Mouse (Mus musculus) heart, adult 18-20 months (tissue): ENCODE results near the gene Clec4b2. TPM values are rescaled to one million over a fixed set of nuclear protein-coding genes. Genes with fewer than 3 reads are reported as not detected.
"Not testable (repeated sequence)": the region's sequence is repeated elsewhere in the genome, so short reads cannot be mapped to it uniquely, and the experiment has no call there.

Experiments
- DNase-seq, 2 experiments: peaks; one replicate each; pipeline ENCODE4 v3.0.0; 2021 to 2022; ENCODE audit warnings: mixed read lengths in 1 of 2
- long read RNA-seq, 2 experiments: library from polyadenylated mRNA; stranded (forward); transcript quantifications; one replicate each; pipeline ENCODE4 v2.0.0; 2021
- total RNA-seq, 2 experiments: library from RNA; stranded (reverse); gene quantifications; 2 replicates each; pipeline ENCODE4 v1.2.3; 2021

Gene Clec4b2
- total RNA-seq, result not detected
- long read RNA-seq, experiment 1, result 0 reads
- long read RNA-seq, experiment 2, result 0 reads

DNA sequence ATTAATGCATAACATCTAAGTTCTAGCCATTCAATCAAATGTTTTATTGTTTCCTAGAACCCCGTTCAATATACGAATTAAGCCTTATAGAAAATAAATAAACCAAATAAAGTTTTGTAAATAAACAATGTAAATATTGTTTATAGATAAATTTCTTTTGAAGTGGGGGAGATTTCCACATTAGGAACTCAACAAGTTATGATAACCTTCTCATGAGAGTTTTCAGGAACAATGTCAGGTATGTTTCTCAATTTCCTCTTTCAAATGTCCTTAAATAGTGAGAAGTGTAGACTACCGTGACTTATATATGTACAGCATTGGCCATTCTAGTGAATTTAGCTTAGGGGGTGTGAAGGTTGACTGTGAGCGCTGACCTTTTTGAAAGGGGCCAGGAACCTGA is at the start of gene Clec4b2:
TSS of gene Clec4b2 (plus strand) at position 301 of the 400 bp plus-strand sequence.
- no peak for DNase-seq

- peak in 1 of 2 experiments; percentile 14 for DNase-seq
These were observed 49.5 kb upstream of the Clec4b2 start for GRCm38 (mm10) chr6:123123195-123123594.

DNA sequence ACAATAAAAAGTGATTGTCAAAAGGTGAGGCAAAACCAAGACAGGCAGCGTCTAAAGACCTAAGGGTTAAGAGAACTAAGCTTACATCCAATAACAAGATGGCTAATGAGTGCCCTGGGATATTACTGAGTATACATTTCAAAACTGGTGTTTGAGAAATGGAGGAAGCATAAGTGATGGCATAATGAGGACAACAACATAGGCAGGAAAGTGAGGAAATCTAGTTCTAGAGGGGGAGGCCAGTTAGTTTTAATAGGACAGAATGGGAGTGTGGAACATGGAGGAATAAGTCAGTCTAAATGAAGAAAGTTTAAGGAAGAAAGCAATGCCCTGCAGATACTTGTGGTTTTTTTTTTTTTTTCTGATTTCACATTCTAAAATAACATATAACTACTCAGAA is 45.5 kb upstream of the Clec4b2 start:
- DNase-seq, result no peak

- DNase-seq, result not testable (repeated sequence)
These were observed 34.7 kb upstream of the Clec4b2 start for GRCm38 (mm10) chr6:123137766-123138526.

- peak in 1 of 2 experiments; percentile 25 for DNase-seq
These were observed 2.6 kb upstream of the Clec4b2 start for GRCm38 (mm10) chr6:123170106-123170505.

GRCm38 (mm10) chr6:123171040-123171439 is 1.7 kb upstream of the Clec4b2 start:
- no peak for DNase-seq

DNA sequence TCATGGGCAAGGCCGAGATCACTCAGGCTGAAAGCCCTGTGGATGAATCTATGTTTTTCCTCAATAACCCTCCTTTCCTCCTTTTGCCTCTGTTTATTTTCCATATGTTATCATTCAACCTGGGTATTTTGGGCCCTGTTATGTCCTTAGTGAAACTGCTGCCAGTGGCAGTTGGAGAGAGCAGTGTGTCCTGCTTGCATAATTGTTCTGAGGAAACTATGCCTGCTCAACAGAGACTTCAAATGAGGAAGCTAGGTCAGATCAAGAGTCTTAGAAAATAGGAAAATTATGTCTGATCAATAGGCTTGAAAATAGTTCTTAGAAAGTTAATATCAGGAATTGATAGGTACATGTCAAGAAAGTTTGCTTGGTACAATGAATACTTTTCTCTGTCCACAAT is 2.9 kb downstream of the Clec4b2 start:
- DNase-seq, result peak in 1 of 2 experiments; percentile 21

GRCm38 (mm10) chr6:123184862-123185261 is 12.2 kb downstream of the Clec4b2 start:
- peak in 1 of 2 experiments; percentile 17 for DNase-seq

DNA sequence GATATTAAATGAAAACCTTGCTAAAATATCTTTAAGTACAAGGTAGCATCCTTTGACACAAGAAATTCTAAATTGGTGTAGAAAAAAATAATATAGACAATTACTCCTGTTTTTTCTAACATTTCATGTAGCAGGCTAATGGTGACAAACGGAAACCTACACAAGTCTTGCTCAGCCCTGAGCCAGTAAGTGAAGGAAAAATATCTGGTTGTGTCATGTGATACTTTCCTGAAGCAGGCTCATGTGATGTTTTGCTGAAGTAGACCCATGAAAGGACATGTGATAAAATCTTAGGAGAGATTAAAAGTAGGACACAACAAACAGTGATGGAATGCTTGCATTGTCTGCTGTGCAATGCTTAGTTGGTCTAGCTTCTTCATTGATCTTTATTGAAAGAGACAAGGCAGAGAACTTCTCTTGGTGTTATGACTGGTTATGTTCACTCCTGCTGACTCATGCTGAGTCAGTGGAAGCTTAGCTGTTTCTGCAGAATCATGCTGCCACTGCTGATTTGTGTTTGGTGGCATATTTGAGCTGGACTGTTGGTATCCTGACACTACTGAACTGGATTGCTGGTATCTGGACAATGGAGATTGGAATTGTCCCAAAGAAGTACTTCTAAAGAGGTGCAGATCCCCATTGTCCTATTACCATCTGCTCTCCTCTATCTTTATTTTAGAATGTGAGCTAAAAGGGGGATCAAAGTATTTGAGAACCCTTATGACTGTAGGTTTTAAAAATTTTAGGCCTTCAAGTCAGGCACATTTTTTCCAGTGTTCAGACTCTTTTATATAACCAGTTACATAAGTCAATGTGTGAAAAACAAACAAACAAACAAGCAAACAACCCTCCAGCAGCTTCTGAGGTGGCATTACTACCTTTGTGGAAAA is 34.7 kb downstream of the Clec4b2 start:
- no peak for DNase-seq

GRCm38 (mm10) chr6:123208077-123208439 is 35.4 kb downstream of the Clec4b2 start:
- not testable (repeated sequence) for DNase-seq

GRCm38 (mm10) chr6:123211726-123212125 is 39.0 kb downstream of the Clec4b2 start:
- DNase-seq, result no peak

DNA sequence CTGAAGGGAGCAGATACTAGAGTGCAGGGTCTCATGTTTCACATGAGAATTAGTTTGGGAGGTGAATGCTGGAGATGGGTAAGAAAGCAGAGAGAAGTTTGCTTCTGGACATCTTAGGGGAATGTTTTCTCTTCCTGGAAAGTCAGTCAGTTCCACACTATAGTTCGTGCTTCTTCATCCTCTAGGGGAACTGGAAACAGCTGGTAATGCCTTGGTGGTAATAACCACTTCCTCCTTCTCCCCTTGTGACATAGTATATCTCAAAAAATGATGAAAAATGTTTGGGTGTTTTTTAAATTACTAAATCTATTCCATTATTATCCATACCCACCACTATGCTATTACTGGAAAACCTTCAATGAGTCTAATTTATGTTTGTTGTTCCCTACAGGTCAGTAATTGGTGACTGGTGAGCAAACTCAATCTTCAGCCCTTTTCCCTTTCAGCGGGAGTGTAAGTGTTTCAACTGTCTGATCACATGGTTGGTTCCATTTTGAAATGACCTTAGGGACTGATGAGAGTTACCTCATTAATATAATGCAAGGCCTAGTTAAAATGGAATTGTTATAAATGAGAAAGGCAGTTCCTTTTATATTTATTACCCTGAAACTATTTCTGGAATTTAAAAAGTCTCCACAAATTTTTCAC is 55.0 kb downstream of the Clec4b2 start:
- peak in 1 of 2 experiments; percentile 17 for DNase-seq

GRCm38 (mm10) chr6:123229644-123230043 is 57.0 kb downstream of the Clec4b2 start, which contains the start of gene Clec4n:
TSS of gene Clec4n (plus strand) at chr6:123229843.
- peak; percentile 6 to 8 for DNase-seq

DNA sequence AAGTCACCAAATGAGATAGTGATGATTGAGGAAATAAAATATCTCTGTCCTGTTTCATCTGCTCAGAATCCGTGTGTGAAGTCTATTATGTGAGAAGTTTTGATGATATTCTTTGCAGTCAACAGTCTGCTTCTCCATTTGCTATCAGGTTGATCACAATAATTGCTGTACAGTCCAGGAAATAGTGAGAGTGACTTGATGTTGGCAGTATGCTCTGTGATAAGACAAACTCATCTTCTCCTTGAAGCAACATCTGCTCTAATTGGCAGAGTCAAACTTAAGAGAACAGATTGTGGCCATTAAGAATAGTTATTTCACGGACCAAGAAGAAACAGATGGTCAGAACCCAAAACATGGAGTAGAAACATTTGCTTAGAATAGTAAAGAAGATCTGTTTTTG is 58.5 kb downstream of the Clec4b2 start:
- DNase-seq, result no peak

- DNase-seq, result no peak
These were observed 64.9 kb downstream of the Clec4b2 start for GRCm38 (mm10) chr6:123237582-123237981.

DNA sequence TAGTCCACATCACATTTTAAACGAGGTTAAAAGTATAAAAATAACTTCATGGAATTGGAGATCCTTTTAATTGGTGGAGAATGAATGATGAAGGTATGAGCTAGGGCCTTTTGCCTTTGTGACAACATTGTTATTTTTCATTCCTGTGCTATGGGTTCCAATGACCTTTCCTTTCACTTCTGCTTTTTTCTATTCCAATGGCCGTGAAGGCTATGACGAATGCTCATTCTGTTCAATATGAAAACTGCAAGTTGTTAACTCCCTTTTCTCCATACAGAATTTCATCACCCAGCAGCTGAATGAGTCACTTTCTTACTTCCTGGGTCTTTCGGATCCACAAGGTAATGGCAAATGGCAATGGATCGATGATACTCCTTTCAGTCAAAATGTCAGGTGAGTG is 71.5 kb downstream of the Clec4b2 start:
- no peak for DNase-seq

GRCm38 (mm10) chr6:123248862-123249261 is 76.2 kb downstream of the Clec4b2 start:
- not testable (repeated sequence) for DNase-seq

DNA sequence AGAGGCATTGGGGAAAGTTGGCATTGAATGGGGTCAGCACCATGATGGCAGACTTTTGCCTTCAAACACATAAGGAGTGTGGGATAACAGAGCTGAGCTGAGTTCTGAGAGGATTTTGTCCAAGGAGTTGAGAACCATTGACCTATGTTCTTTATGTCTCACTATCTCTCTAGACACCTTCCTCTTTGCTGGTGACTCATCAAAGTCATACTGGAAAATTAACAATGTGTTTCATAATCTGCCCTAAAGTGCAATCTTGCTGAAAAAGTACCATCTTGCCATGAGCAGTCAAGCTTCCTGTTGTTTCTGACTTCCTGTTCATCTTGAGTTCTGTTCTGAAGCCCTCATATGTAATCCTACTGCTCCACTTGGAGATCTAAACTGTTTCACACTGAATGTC is 80.0 kb downstream of the Clec4b2 start:
- DNase-seq, result peak in 1 of 2 experiments; percentile 14
